Mouse (Mus musculus) lung, postnatal 0 days (tissue): ENCODE data around the gene 4930558K02Rik.

Experiments used
- CTCF ChIP-seq: IDR thresholded peaks from 2 replicates; pipeline ENCODE4 v1.5.1; 2016; ENCODE audit warnings: antibody characterized with exemption, mild to moderate bottlenecking
- EP300 ChIP-seq: IDR thresholded peaks from 2 replicates; pipeline ENCODE4 v1.6.1; 2016; ENCODE audit warnings: antibody characterized with exemption, mild to moderate bottlenecking, control low read depth

DNA sequence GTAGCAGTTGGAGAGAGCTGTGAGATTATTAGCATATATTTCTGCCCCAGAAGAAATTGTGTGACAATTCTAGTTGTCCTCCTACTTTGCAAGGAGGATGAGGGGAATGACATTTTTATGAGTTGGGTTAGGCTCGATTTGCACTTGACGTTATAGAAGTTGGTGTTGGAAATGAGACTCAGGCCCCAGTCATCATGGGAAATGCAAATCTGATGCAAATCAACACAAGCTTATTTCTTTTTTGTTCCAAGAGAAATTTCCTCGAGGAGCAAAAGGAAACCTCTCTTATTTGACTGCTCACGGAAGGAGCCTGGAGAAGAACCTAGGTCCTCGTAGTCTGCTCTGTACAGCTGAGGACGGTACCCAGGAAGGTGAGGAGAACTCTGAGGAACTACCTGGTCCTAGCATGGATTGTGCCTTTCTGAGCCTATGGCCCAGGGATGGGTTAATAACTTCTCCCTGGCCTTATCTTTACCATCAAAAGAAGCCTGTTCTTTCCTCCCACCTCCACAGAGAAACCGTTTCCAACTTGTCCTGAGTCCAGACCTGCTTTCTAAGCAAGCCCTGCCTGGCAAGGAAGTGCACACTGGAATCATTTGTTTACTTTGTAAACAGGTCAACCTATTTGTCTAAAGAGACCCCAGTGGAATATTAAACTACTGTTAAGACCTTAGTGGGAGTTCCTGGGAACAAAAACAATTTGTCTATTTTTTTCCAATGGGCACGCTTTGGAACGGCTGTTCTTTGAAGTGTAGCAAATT, 76.6 kb downstream of the 4930558K02Rik start:
- TF ChIP-seq CTCF (no peak), EP300 (no peak)
